Mouse (Mus musculus) thymus, adult 2 months (tissue): ENCODE measurements around the gene Klf1.

Experiments used
- CTCF ChIP-seq: fragments of 200-500 bp; IDR thresholded peaks from 2 replicates; pipeline ENCODE4 v1.5.1; 2012; ENCODE audit warnings: mild to moderate bottlenecking, control low read depth, low read length, moderate library complexity, borderline replicate concordance; ENCODE audit not compliant: control insufficient read depth, poor library complexity, insufficient read depth; ENCODE audit errors: extremely low read depth
- POLR2A ChIP-seq: fragments of 200-500 bp; IDR thresholded peaks from 2 replicates; pipeline ENCODE4 v1.6.1; 2012; ENCODE audit warnings: mild to moderate bottlenecking, low read length, control low read depth, moderate library complexity; ENCODE audit not compliant: control insufficient read depth, poor library complexity, insufficient read depth; ENCODE audit errors: extremely low read depth

DNA sequence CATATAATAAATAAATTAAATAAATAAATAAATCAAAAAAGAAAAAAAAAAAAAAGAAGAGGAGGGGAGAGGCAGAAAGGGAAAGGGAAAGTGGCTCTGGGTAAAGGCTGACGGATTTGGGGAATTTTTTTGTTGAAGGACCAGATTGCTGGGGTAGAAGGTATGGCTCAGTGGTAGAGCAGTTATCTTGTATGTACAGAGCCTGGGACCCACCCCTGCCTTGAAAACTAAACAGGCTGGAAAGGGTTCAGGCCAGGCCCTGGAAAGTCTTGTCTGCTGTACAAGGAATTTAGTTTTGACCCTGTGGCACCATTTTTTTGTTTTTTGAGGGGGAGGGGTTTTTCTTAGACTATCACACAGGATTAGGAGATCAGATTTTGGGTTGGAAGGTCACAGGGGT lies 22.8 kb upstream of the Klf1 start:
- TF ChIP-seq CTCF (no peak), POLR2A (no peak)
